Mouse (Mus musculus) E14TG2a.4 (cell line): ENCODE data around the gene Megf11.

ENCODE experiments used
- CTCF ChIP-seq: conservative IDR thresholded peaks from 2 replicates; pipeline ENCODE4 v1.5.1; 2014; ENCODE audit warnings: low read length
- NANOG ChIP-seq: IDR thresholded peaks from 2 replicates; pipeline ENCODE4 v1.6.1; 2014; ENCODE audit warnings: borderline replicate concordance, low read length, mixed read lengths
- POU5F1 ChIP-seq: IDR thresholded peaks from 2 replicates; pipeline ENCODE4 v1.6.1; 2014; ENCODE audit warnings: low read length, borderline replicate concordance

DNA sequence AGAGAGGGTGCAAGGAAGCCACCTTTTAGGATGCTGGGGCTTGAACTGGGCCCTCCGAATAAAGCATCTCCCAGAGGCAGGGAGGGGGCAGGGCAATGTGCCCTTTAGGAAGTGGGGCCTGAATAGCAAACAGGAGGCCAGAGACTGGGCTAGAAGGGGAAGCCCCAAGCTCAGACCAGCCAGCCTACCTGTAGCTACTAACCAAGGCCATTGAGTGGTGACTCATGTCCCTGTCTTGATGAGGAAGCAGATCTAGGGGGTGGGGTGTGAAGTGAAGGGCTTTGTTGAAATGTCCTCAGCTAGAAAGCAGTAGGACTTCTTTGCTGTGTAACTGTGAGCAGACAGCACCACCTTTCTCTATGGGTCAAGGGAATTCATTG, 302.6 kb downstream of the Megf11 start:
- TF ChIP-seq CTCF, result no peak
- TF ChIP-seq POU5F1, result no peak
- TF ChIP-seq NANOG, result no peak
